Mouse (Mus musculus) cerebellum, adult (tissue): ENCODE data around the gene Alg14.

Experiments
- ATAC-seq: cut with Nextera tagmentation; 2 replicates; pipeline ENCODE4 v1.9.2; 2017; ENCODE audit warnings: mild to moderate bottlenecking, moderate library complexity, mixed read lengths; ENCODE audit not compliant: insufficient number of reproducible peaks, low FRiP score, low TSS enrichment

The Alg14 gene

GRCm38 (mm10) chr3:121358850-121359249 is 67.3 kb downstream of the Alg14 start:
- no peak for ATAC-seq

GRCm38 (mm10) chr3:121359272-121359671 is 67.7 kb downstream of the Alg14 start:
- no peak for ATAC-seq

- no peak for ATAC-seq
These were observed 70.4 kb downstream of the Alg14 start for GRCm38 (mm10) chr3:121362002-121362401.

GRCm38 (mm10) chr3:121364388-121364787 is 72.8 kb downstream of the Alg14 start:
- no peak for ATAC-seq

- ATAC-seq = no peak
These were observed 73.6 kb downstream of the Alg14 start for GRCm38 (mm10) chr3:121365131-121365530.

GRCm38 (mm10) chr3:121368616-121369015 is 77.0 kb downstream of the Alg14 start:
- ATAC-seq = no peak

- no peak; the same call in 1 of the 2 replicates for ATAC-seq
These were observed 77.9 kb downstream of the Alg14 start for GRCm38 (mm10) chr3:121369517-121369916.

- no peak for ATAC-seq
These were observed 78.7 kb downstream of the Alg14 start for GRCm38 (mm10) chr3:121370301-121370700.

- ATAC-seq = no peak
These were observed 79.4 kb downstream of the Alg14 start for GRCm38 (mm10) chr3:121370830-121371526.

- no peak for ATAC-seq
These were observed 80.1 kb downstream of the Alg14 start for GRCm38 (mm10) chr3:121371527-121372220.

GRCm38 (mm10) chr3:121373897-121374441 is 82.4 kb downstream of the Alg14 start:
- ATAC-seq = no peak

- no peak for ATAC-seq
These were observed 84.1 kb downstream of the Alg14 start for GRCm38 (mm10) chr3:121375541-121376129.

GRCm38 (mm10) chr3:121378708-121379612 is 87.4 kb downstream of the Alg14 start:
- ATAC-seq = no peak

GRCm38 (mm10) chr3:121379699-121380098 is 88.1 kb downstream of the Alg14 start:
- ATAC-seq = no peak

- ATAC-seq = no peak
These were observed 96.0 kb downstream of the Alg14 start for GRCm38 (mm10) chr3:121387471-121388009.

- no peak for ATAC-seq
These were observed 97.8 kb downstream of the Alg14 start for GRCm38 (mm10) chr3:121389366-121389765.

- no peak for ATAC-seq
These were observed 98.4 kb downstream of the Alg14 start for GRCm38 (mm10) chr3:121389860-121390530.

- ATAC-seq = no peak
These were observed 99.2 kb downstream of the Alg14 start for GRCm38 (mm10) chr3:121390724-121391123.

GRCm38 (mm10) chr3:121395588-121396295 is 104.2 kb downstream of the Alg14 start:
- no peak for ATAC-seq
